Mouse (Mus musculus) olfactory bulb, adult 2 months (tissue): Measurements from ENCODE around the gene Cnpy2. TPM values are rescaled to one million over a fixed set of nuclear protein-coding genes. Genes with fewer than 3 reads are reported as not detected.

ENCODE experiments used
- H3K27ac ChIP-seq: fragments of 200-500 bp; 2 replicates; pipeline ENCODE4 v1.5.1; 2012; ENCODE audit warnings: low read depth, low read length; ENCODE audit not compliant: insufficient read depth
- H3K4me1 ChIP-seq: fragments of 200-500 bp; 2 replicates; pipeline ENCODE4 v1.6.1; 2012; ENCODE audit warnings: low read length; ENCODE audit not compliant: control insufficient read depth, insufficient read depth
- H3K4me3 ChIP-seq: fragments of 200-500 bp; 2 replicates; pipeline ENCODE4 v1.5.1; 2012; ENCODE audit warnings: mild to moderate bottlenecking, low read depth, low read length, moderate library complexity; ENCODE audit not compliant: insufficient read depth
- CTCF ChIP-seq: fragments of 200-500 bp; IDR thresholded peaks from 2 replicates; pipeline ENCODE4 v1.5.1; 2012; ENCODE audit warnings: low read depth, mild to moderate bottlenecking, low read length, moderate library complexity; ENCODE audit not compliant: insufficient read depth
- POLR2A ChIP-seq: fragments of 200-500 bp; IDR thresholded peaks from 2 replicates; pipeline ENCODE4 v1.6.1; 2012; ENCODE audit warnings: mild to moderate bottlenecking, low read depth, low read length, moderate library complexity; ENCODE audit not compliant: insufficient read depth
- WGBS: fragments of 180-500 bp; shearing (Covaris S2); methylation state at CpG from one replicate; pipeline ENCODE4 v1.1.7; 2018; 5-methylcytosine and 5-hydroxymethylcytosine counted together
- polyA plus RNA-seq: library from polyadenylated mRNA; stranded (reverse); fragments of >200 nt; gene quantifications from 2 replicates; pipeline ENCODE4 v1.2.4, GENCODE M21; 2012; ENCODE audit warnings: low replicate concordance; ENCODE audit not compliant: missing spikeins, insufficient read depth, insufficient read length

Gene Cnpy2
- polyA plus RNA-seq, 1 experiment, result not detected

DNA sequence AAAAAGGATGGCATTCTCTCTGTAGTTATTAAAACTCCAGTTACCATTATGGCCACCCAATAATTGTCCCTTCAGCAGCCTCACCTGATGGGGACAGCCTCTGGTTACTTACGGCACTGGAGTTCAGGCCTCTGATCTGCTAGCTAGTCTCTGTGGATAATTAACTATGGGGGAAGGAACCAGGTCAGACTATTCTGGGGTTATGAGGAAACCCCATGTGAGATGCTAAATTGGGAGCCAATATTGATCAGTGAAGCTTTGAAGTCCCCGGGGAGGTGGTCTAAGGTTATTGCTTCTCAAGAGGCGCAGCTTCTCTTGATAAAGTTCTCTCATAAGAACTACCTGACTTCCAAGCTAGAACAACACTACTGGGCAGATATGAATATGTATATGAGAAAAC is 13.9 kb downstream of the Cnpy2 start:
- H3K4me1 ChIP-seq, result 0 out of 2 replicates have a peak, but pooled peaks cover 3% of the 10 kb centered on the region
- H3K4me3 ChIP-seq, result no peak overlapping the region
- WGBS, result 94% methylated on average over 3 of the region's 3 CpGs
- no peak overlapping the region for H3K27ac ChIP-seq
- no peak for TF ChIP-seq CTCF
- TF ChIP-seq POLR2A, result no peak

DNA sequence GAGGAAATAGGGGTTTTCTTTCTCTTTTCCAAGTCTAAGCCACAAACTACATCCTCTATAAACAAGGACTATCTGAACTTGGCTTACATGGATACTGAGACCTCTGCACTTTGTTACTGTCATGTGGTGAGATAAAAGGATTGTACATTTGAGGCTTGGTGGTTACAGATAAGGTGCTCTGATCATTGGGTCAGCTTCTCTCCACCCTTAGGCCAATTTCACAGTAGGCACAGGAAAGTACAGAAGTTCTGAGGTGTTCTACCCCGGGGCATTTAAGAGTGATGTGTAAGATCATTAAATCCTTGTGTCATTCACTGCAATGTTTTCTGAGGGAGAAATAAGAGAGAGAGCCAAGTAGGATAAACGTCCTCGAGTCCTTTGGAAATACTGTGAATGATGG is 14.3 kb downstream of the Cnpy2 start:
- H3K4me1 ChIP-seq, result 0 out of 2 replicates have a peak, but pooled peaks cover 3% of the 10 kb centered on the region
- TF ChIP-seq POLR2A, result no peak
- TF ChIP-seq CTCF, result no peak
- no peak overlapping the region for H3K27ac ChIP-seq
- WGBS, result 74% methylated on average over 3 of the region's 3 CpGs
- no peak overlapping the region for H3K4me3 ChIP-seq

DNA sequence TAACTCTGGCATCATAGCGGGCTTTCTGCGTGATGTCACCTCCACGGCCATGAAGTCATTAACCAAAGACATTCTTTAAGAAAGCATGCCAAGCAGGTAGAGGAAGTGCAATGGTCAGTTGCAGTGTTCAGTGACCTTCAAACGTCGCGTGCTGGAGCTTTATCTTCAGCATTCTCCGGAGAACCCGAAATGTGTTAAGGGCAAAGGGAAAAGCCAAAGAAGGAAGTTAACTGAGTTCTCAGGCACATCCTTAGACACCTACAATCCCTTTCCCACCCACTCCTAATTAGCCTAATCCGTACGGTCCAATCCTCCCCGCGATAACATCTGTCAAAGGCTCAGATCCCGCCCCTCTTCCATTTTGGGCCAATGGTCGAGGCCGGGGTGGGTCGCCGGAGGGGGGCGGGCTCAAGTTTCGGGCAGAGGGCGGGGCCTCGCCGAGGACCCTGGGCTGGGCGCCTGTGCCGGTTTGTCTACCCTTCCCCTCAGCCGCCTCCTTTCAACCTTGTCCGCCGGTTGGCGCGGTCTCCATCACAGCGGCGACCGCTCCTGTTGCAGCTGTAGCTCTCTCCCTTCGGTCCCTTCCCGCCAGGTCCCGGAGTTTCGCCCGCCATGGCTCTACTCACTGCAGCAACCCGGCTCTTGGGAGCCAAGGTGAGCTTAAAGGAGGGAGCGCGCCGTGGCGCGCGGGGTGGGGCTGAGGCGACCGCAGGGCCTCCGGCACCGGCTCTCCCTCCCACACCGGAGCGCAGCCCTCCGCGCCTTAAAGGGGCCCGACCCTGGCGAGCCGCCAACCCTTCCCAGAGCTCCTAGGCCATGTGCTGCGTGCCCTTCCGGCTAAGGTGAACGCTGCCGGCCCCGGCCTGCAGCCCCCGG is 15.3 kb downstream of the Cnpy2 start, which contains the start of gene Cs:
Gene Cs, plus strand, starts transcription at position 429 of the 876 bp plus-strand sequence.
- 0 out of 2 replicates have a peak, but pooled peaks cover 3% of the 10 kb centered on the region for H3K4me1 ChIP-seq
- H3K4me3 ChIP-seq, result peak within 1 kb of the TSS; percentile 98
- TF ChIP-seq POLR2A (peak; percentile 90), CTCF (no peak)
- H3K27ac ChIP-seq, result peak within 1 kb of the TSS; percentile 97
- WGBS, result under 1% methylated on average over 61 of the region's 61 CpGs

DNA sequence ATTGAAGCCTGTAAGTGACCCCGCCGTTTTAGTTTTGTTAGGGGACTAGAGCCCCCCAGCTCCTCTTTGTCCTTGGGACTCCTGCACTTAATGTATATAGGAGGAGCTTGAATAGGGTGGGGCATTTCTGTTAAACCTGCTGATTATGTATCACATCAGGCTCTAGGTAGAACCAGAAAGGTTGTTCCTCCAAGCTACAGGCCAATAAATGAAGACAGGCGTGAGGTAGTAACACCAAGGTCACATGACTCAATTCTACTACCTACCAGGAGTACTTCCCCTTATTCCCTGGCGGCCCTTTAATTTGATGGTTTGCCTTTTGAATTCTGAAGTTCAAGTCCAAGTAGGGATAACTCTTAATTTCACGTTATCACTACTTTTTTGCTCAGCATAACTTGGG is 16.2 kb downstream of the Cnpy2 start:
- Histone ChIP-seq H3K4me3 (peak overlapping the region; percentile 98), H3K4me1 (0 out of 2 replicates have a peak, but pooled peaks cover 4% of the 10 kb centered on the region), H3K27ac (peak overlapping the region; percentile 97)
- WGBS, result 8% methylated on average over 5 of the region's 5 CpGs
- TF ChIP-seq CTCF (no peak), POLR2A (no peak)

DNA sequence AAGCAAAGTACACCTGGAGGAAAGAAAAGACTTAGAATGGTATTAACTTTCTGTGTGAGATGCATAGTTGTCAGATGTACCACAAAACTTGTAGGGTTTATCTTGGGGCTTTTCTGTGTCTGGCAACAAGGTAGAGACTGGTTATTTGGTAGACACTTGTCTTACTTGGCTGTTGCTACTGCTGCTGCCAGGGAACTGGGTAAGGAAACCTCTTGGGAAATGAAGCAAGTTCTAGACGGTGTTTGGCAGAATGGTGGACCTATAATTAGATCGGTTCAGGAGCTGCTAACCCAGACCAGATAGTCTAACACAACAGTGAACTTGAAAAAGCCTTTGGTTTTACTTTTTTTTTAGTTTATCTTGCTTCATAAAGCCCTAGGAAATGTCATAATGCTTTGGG is 16.7 kb downstream of the Cnpy2 start:
- Histone ChIP-seq H3K4me3 (no peak overlapping the region), H3K4me1 (0 out of 2 replicates have a peak, but pooled peaks cover 4% of the 10 kb centered on the region), H3K27ac (no peak overlapping the region)
- 11% methylated on average over 2 of the region's 2 CpGs for WGBS
- no peak for TF ChIP-seq POLR2A
- TF ChIP-seq CTCF, result no peak

DNA sequence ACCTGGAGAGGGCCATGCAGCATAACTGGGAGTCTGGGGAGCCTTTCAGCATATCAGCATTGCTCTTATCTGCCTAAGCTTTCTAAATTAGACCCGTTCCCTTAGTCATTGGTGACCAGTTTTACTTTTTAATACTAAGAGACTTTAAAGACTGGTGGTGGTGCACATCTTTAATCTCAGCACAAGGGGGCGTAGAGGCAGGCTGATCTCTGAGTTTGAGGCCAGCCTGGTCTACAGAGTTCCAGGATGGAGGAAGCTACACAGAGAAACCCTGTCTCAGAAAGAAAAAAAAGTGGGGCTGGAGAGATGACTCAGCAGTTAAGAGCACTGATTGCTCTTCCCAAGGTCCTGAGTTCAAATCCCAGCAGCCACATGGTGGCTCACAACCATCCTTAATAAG is 18.0 kb downstream of the Cnpy2 start:
- TF ChIP-seq CTCF (no peak), POLR2A (no peak)
- Histone ChIP-seq H3K4me1 (peaks cover 9% of the 10 kb centered on the region), H3K27ac (no peak overlapping the region), H3K4me3 (no peak overlapping the region)
- 73% methylated on average over 2 of the region's 2 CpGs for WGBS

DNA sequence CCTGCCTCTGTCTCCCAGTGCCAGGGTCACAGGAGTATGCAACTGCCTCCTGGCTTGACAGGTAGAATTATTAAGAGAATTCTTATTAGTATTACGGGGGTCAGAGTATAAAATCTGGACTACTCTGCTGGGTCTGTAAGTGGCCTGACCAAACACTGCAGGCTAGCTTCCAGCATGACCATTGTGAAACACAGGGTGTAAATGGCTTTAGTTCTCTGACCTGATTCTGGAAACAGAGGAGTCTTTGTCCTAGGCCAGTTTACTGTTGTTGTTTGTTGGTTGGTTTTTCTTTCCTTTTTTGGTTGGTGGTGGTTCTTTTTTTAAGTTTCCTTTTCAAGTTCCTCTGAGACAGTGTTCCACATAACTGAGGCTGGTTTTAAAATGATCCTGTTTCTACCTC is 21.2 kb downstream of the Cnpy2 start:
- H3K27ac ChIP-seq, result peak overlapping the region; percentile 75
- H3K4me1 ChIP-seq, result peaks cover 9% of the 10 kb centered on the region
- no peak overlapping the region for H3K4me3 ChIP-seq
- 47% methylated on average over 1 of the region's 1 CpGs for WGBS
- TF ChIP-seq CTCF, result no peak
- TF ChIP-seq POLR2A, result no peak

DNA sequence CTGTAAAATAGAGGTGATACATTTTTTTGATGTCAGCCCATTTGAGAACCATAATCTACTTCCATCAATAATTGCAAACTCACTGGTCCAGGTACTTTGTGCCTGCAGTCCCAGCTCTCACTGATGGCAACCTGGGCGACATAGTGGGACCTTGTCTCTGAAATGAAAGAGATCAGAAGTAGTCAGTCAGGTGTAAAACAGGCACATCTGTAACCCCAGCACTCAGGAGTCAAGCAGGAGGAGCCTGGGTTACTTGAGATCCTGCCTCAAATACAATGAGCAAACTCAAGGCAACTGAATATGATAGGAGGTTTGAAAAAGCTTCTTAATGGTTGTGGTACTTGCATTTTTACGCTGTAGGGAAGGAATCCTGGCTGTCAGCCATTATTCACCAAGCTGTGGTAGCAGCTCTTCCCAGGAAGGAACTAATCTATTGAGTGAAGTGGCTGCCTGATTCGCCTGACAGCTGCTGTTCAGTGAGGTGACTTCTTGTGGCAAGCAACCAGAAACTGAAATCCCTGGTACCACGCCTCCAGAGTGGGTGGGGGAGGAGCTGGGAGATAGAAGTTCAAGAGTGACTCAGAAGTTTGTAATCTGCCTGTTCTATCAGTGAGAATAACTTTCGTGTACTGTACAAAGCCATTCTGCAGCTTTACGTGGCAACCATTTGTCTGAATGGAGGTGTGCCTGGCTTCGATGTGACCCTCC is 22.5 kb downstream of the Cnpy2 start:
- Histone ChIP-seq H3K4me1 (peaks cover 10% of the 10 kb centered on the region), H3K27ac (peak overlapping the region; percentile 61), H3K4me3 (no peak overlapping the region)
- WGBS, result 15% methylated on average over 7 of the region's 7 CpGs
- TF ChIP-seq CTCF, result no peak
- no peak for TF ChIP-seq POLR2A

DNA sequence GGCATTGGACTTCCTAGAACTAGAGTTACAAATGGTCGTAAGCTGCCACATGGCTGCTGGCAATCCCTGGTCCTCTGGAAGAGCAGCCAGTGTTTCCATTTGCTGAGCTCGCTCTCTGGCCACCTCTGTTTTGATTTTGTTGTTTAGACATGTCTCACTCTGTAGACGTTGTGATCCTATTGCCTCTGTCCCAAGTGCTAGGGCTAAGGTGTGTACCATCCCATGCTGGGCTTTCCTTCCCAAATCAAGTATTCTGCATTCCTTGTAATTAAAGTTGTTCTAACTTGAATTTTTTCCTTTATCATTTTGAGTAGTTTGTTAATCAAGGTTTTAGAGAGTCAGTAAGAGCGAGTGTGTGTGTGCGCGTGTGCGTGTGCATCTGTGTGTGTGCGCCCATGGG is 25.3 kb downstream of the Cnpy2 start:
- 82% methylated on average over 8 of the region's 8 CpGs for WGBS
- no peak for TF ChIP-seq POLR2A
- no peak for TF ChIP-seq CTCF
- Histone ChIP-seq H3K4me3 (no peak overlapping the region), H3K27ac (no peak overlapping the region), H3K4me1 (peaks cover 10% of the 10 kb centered on the region)
